Mouse (Mus musculus) hindbrain, embryonic 10.5 days (tissue): Measurements from ENCODE around the gene Ppfibp1. TPM values are rescaled to one million over a fixed set of nuclear protein-coding genes. Genes with fewer than 3 reads are reported as not detected.
A peak's percentile ranks its signal among the peaks of the same experiment; 100 is the strongest.

Experiments used
- DNase-seq: peaks from one replicate; pipeline ENCODE4 v3.0.0-alpha.2; 2017; ENCODE audit warnings: low spot score
- H3K27ac ChIP-seq: fragments of 300-500 bp; sonication (generic); 2 replicates; pipeline ENCODE4 v1.5.1; 2016; ENCODE audit warnings: mild to moderate bottlenecking, moderate library complexity
- H3K27me3 ChIP-seq: fragments of 300-500 bp; sonication (generic); 2 replicates; pipeline ENCODE4 v1.6.1; 2016; ENCODE audit warnings: mild to moderate bottlenecking; ENCODE audit not compliant: poor library complexity, insufficient read depth, severe bottlenecking
- H3K36me3 ChIP-seq: fragments of 300-500 bp; sonication (generic); 2 replicates; pipeline ENCODE4 v1.6.1; 2016; ENCODE audit warnings: mild to moderate bottlenecking, moderate library complexity
- H3K4me1 ChIP-seq: fragments of 300-500 bp; sonication (generic); replicated peaks from 2 replicates; pipeline ENCODE4 v1.6.1; 2016; ENCODE audit warnings: mild to moderate bottlenecking
- H3K4me3 ChIP-seq: fragments of 300-500 bp; sonication (generic); 2 replicates; pipeline ENCODE4 v1.5.1; 2016; ENCODE audit warnings: mild to moderate bottlenecking, moderate library complexity
- H3K9me3 ChIP-seq: fragments of 300-500 bp; sonication (generic); 2 replicates; pipeline ENCODE4 v1.6.1; 2016; ENCODE audit warnings: mild to moderate bottlenecking, moderate library complexity
- WGBS: fragments of 180-500 bp; shearing (Covaris S2); methylation state at CpG from one replicate; pipeline ENCODE4 v1.1.7; 2016; 5-methylcytosine and 5-hydroxymethylcytosine counted together
- polyA plus RNA-seq: library from polyadenylated mRNA; unstranded; fragments of >200 nt; fragmentation: Nextera tagmentation; extraction: Ambion mirVana; gene quantifications from 2 replicates; pipeline ENCODE4 v1.2.1, GENCODE M21; 2016

Ppfibp1 gene
- polyA plus RNA-seq, 1 experiment from 2014 or later, result 26.8 TPM

- no peak for DNase-seq
- 88% methylated on average over 9 of the region's 9 CpGs for WGBS
- no peaks in the 10 kb centered on the region for H3K9me3 ChIP-seq
- peaks cover 8% of the 10 kb centered on the region for H3K4me1 ChIP-seq
- H3K27ac ChIP-seq, result no peak overlapping the region
- H3K36me3 ChIP-seq, result no peaks in the 10 kb centered on the region
- no peak overlapping the region for H3K4me3 ChIP-seq
- H3K27me3 ChIP-seq, result no peaks in the 10 kb centered on the region
These were observed 71.8 kb downstream of the Ppfibp1 start for GRCm38 (mm10) chr6:146959908-146960680.

DNA sequence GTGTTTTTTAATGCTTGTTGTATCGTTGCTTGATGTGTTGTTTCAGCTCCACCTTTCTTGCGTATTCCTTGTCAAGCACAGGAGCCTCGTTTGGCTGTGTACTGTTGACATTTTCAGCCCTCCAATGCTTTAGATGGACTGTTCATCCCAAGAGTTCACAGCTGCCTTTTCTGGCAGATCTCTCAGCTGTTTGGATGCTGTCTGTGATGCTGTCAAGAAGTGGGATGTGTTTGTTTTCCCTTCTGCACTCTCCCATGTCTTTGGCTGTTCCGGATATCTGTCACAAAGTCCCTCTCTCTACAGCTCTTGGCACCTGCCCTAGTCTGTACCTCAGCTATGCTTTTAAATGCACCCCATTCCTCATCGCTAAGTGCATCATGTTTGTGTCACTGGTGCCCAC is 72.7 kb downstream of the Ppfibp1 start:
- no peak for DNase-seq
- WGBS, result 88% methylated on average over 5 of the region's 5 CpGs
- H3K27me3 ChIP-seq, result no peaks in the 10 kb centered on the region
- no peaks in the 10 kb centered on the region for H3K36me3 ChIP-seq
- H3K4me1 ChIP-seq, result peaks cover 1% of the 10 kb centered on the region
- no peaks in the 10 kb centered on the region for H3K9me3 ChIP-seq
- H3K4me3 ChIP-seq, result no peak overlapping the region
- no peak overlapping the region for H3K27ac ChIP-seq

DNA sequence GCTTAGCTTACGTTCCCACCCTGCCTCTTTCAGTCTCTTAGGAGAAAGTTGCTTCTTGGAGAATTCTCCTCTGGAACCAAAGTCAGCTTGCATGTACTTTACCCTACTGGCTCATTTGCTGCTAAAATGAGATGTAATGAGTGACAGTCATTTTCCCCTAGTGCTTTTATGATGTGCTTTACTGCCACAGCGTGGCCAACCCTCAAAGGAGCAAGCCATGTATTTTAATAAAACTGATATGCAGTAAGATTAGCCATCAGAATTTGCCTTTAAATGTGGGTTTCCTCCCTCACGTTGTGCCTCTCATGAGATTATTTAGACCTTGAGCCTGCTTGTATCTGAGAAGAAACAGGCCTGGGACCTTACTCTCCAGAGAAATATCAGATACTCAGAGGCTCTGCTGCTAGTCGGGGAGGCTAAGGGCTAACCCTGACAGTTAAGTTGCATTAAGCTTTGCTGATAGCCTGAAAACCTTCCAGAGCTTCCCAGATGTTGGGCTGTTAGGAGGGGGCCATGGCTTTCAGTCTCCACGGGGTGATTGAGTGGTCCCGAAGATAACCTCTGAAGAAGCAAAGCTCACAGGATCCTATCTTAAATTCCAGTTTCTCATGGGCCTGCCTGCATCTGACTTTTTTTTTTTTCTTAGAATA is 73.7 kb downstream of the Ppfibp1 start:
- no peak for DNase-seq
- 81% methylated on average over 6 of the region's 6 CpGs for WGBS
- H3K36me3 ChIP-seq, result no peaks in the 10 kb centered on the region

GRCm38 (mm10) chr6:146963396-146964150 is 75.3 kb downstream of the Ppfibp1 start:
- Histone ChIP-seq H3K27me3 (no peaks in the 10 kb centered on the region), H3K9me3 (no peaks in the 10 kb centered on the region), H3K36me3 (no peaks in the 10 kb centered on the region), H3K4me1 (peaks cover 4% of the 10 kb centered on the region; the same call in 1 of the 2 replicates), H3K27ac (no peak overlapping the region), H3K4me3 (no peak overlapping the region)
- no peak for DNase-seq
- WGBS, result 92% methylated on average over 6 of the region's 6 CpGs

More for the DNA sequence above, 73.7 kb downstream of the Ppfibp1 start:
- H3K9me3 ChIP-seq, result no peaks in the 10 kb centered on the region
- H3K4me1 ChIP-seq, result peaks cover 4% of the 10 kb centered on the region; the same call in 1 of the 2 replicates
- H3K4me3 ChIP-seq, result no peak overlapping the region
- no peaks in the 10 kb centered on the region for H3K27me3 ChIP-seq
- H3K27ac ChIP-seq, result no peak overlapping the region

DNA sequence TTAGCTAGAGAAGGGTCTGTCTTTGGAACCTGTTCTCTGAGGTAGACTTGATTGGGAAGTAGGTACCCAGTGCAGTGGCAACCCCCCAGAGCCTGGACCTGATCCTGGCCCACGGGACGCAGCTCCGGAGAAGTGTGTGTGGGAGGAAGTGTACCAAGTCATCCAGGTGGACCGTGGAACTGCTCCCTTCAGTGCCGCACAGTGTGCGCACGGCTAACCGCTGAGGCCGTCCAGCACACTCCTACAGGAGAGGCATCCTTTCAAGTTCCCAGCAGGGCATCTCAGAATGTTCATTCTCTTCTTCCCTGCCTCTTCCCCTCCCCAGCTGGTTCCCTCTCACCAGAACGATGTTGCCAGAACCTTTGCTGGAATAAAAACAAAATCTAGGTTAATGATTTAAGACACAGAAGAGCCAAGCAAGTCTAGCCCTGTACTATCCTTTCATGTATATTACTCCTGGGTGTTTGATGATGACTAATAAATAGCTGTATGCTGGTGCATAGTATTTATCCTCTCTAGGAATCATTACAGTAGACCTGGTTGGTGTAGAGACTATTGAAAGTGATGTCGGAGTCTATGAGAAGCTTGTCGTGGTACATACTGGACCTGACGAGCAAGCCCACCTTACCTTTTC is 77.0 kb downstream of the Ppfibp1 start:
- Histone ChIP-seq H3K36me3 (no peaks in the 10 kb centered on the region), H3K27ac (no peak overlapping the region), H3K4me1 (peaks cover 4% of the 10 kb centered on the region; the same call in 1 of the 2 replicates), H3K4me3 (no peak overlapping the region), H3K27me3 (no peaks in the 10 kb centered on the region), H3K9me3 (no peaks in the 10 kb centered on the region)
- WGBS, result 81% methylated on average over 13 of the region's 13 CpGs
- DNase-seq, result no peak

DNA sequence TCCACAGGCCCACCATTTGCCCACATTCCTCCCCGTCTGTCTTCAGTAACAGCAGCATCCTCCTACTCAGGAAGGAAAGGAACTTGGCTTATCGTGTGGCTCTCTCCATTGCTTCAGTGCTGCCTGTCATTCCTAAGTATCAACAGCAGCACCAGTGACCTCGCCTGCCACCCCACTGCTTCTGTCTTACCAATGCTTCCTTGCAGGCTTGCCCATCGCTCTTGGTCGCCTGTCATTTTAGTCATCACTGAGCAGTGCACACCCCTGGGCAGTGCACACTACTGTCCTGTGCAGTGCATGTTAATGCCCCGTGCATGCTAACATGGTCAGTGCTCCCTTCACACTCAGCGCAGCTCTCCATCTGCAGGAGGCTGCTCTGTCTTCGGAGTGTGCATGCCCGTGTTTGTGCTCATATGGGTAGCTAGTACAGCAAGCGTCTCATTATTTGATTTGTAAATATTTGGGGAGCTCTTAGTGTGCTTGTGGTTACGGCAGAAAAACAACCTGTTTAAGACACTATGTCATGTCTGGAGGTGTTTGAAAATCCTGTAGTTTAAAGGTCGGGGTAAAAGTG is 78.2 kb downstream of the Ppfibp1 start:
- Histone ChIP-seq H3K36me3 (no peaks in the 10 kb centered on the region), H3K27ac (peak overlapping the region; percentile 9; the same call in 1 of the 2 replicates), H3K27me3 (no peaks in the 10 kb centered on the region), H3K4me1 (peaks cover 4% of the 10 kb centered on the region; the same call in 1 of the 2 replicates), H3K9me3 (no peaks in the 10 kb centered on the region), H3K4me3 (no peak overlapping the region)
- 77% methylated on average over 12 of the region's 12 CpGs for WGBS
- DNase-seq, result no peak

GRCm38 (mm10) chr6:146967836-146968235 is 79.5 kb downstream of the Ppfibp1 start:
- WGBS, result 75% methylated on average over 6 of the region's 6 CpGs
- Histone ChIP-seq H3K4me1 (peaks cover 4% of the 10 kb centered on the region; the same call in 1 of the 2 replicates), H3K9me3 (no peaks in the 10 kb centered on the region), H3K27me3 (no peaks in the 10 kb centered on the region), H3K27ac (no peak overlapping the region), H3K4me3 (no peak overlapping the region), H3K36me3 (no peaks in the 10 kb centered on the region)
- DNase-seq, result no peak

- H3K9me3 ChIP-seq, result no peaks in the 10 kb centered on the region
- no peaks in the 10 kb centered on the region for H3K27me3 ChIP-seq
- no peak overlapping the region for H3K4me3 ChIP-seq
- H3K27ac ChIP-seq, result no peak overlapping the region
- H3K36me3 ChIP-seq, result no peaks in the 10 kb centered on the region
- 64% methylated on average over 3 of the region's 3 CpGs for WGBS
- DNase-seq, result no peak
- peaks cover 4% of the 10 kb centered on the region; the same call in 1 of the 2 replicates for H3K4me1 ChIP-seq
These were observed 82.5 kb downstream of the Ppfibp1 start for GRCm38 (mm10) chr6:146970811-146971210.

GRCm38 (mm10) chr6:146971366-146971765 is 83.1 kb downstream of the Ppfibp1 start:
- H3K4me1 ChIP-seq, result peaks cover under 1% of the 10 kb centered on the region; the same call in 1 of the 2 replicates
- H3K4me3 ChIP-seq, result no peak overlapping the region
- 66% methylated on average over 3 of the region's 3 CpGs for WGBS
- no peaks in the 10 kb centered on the region for H3K27me3 ChIP-seq
- no peak for DNase-seq
- H3K9me3 ChIP-seq, result no peaks in the 10 kb centered on the region
- no peak overlapping the region for H3K27ac ChIP-seq
- no peaks in the 10 kb centered on the region for H3K36me3 ChIP-seq

DNA sequence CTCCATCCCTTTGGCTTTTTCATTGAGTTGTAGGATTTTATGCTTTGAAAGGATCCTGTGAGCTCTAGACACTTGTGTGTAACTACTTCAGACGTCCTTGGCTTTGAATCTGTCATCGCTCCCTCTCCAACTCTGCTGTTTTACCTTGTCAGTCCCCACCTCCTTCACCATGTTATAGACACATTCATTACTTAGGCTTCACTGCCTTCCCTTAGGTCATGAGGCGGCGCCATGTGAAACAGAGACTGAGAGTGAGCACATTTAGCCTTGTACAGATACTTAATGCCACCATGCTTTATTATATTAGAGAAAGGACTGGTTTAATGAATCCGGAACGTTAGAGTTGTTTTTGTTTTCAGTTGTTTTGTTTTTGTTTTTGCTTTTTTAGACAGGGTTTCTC is 83.7 kb downstream of the Ppfibp1 start:
- no peaks in the 10 kb centered on the region for H3K4me1 ChIP-seq
- no peak overlapping the region for H3K4me3 ChIP-seq
- WGBS, result 78% methylated on average over 6 of the region's 6 CpGs
- DNase-seq, result no peak
- H3K27me3 ChIP-seq, result no peaks in the 10 kb centered on the region
- H3K9me3 ChIP-seq, result no peaks in the 10 kb centered on the region
- no peaks in the 10 kb centered on the region for H3K36me3 ChIP-seq
- H3K27ac ChIP-seq, result no peak overlapping the region

DNA sequence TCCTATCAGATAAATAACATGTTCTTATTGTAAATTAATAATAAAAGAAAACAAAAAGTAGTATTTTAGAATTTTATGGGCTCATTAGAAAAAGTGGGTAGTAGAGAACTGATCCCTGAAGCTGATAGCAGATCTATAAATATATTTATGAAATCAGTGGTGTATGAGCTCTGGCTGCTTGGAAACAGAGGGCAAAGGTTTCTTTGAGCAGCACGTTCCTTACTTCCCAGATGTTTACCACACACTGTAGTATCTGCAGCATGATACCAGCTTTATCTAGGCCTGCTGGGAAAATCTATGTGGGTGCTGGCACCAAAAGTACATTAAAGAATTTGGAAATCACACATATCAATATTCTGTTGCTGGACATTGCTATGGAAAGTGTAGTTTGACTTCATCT is 84.5 kb downstream of the Ppfibp1 start:
- H3K36me3 ChIP-seq, result no peaks in the 10 kb centered on the region
- no peak for DNase-seq
- 63% methylated on average over 1 of the region's 1 CpGs for WGBS
- no peaks in the 10 kb centered on the region for H3K9me3 ChIP-seq
- no peaks in the 10 kb centered on the region for H3K4me1 ChIP-seq
- H3K27me3 ChIP-seq, result no peaks in the 10 kb centered on the region
- no peak overlapping the region for H3K4me3 ChIP-seq
- no peak overlapping the region for H3K27ac ChIP-seq

DNA sequence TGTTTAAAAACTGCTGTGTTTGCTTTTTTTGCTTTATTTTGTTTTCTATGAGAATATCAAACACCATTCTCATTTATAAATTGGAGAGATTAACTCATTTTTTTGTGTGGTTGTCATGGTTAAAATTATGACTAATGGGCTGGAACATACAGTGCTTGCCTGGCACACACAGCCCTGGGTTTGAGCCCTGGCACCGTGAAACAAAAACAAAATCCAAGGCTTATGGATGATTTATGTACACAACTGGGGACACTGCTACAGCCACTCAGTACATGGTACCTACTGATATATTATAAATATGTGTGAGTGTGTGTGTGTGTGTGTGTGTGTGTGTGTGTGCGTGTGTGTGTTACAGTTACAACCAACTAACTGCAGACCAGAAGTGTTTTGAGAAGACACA is 85.1 kb downstream of the Ppfibp1 start:
- Histone ChIP-seq H3K27ac (no peak overlapping the region), H3K4me3 (no peak overlapping the region), H3K27me3 (no peaks in the 10 kb centered on the region), H3K9me3 (no peaks in the 10 kb centered on the region), H3K36me3 (no peaks in the 10 kb centered on the region), H3K4me1 (no peaks in the 10 kb centered on the region)
- no peak for DNase-seq
- WGBS, result 71% methylated on average over 2 of the region's 2 CpGs
